Mouse (Mus musculus) heart, adult 2 months (tissue): ENCODE data around the gene Insm2.

Experiments
- CTCF ChIP-seq: fragments of 200-600 bp; IDR thresholded peaks from 2 replicates; pipeline ENCODE4 v1.8.1; 2022; ENCODE audit warnings: antibody characterized with exemption, mild to moderate bottlenecking, moderate library complexity
- EP300 ChIP-seq: fragments of 200-500 bp; IDR thresholded peaks from 2 replicates; pipeline ENCODE4 v1.6.1; 2011; ENCODE audit warnings: low read depth, low read length, control low read depth; ENCODE audit not compliant: insufficient read depth
- POLR2A ChIP-seq: fragments of 200-500 bp; IDR thresholded peaks from 2 replicates; pipeline ENCODE4 v1.6.1; 2011; ENCODE audit warnings: mild to moderate bottlenecking, low read depth, low read length, control low read depth; ENCODE audit not compliant: insufficient read depth

DNA sequence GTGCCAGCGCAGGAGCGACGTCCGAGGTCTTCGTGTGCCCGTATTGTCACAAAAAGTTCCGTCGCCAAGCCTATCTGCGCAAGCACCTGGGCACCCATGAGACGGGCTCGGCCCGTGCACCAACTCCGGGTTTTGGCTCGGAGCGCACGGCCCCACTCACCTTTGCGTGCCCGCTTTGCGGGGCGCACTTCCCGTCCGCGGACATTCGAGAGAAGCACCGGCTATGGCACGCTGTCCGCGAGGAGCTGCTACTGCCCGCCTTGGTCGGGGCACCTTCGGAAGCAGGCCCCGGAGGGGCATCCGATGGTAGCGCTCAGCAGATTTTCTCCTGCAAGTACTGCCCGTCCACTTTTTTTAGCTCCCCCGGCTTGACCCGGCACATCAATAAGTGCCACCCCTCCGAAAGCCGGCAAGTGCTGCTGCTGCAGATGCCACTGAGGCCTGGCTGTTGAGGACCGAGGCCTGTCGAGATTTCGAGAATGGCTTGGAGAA, 1.3 kb downstream of the Insm2 start:
- TF ChIP-seq EP300: no peak
- no peak for TF ChIP-seq CTCF
- TF ChIP-seq POLR2A: no peak
